ENCODE assay signal across 10 mouse cellular contexts in the genomic region with DNA sequence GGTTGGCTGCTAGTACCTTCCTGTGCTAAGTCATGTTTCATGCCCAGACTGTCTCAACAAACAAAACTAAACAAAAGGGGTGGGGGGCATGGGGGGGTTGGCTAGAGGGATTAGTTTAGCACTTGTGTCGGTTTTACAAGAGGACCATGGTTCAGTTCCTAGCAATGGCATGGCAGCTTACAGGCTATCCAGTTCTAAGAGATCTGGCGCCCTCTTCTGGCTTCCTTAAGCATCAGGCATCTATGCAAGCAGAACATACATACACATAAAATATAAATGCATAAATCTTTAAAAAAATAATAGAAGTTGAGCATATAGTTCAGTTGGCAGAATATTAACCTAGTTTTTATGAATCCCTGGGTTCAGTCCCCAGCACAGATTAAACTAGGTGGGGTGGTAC. TPM values are rescaled to one million over a fixed set of nuclear protein-coding genes. Genes with fewer than 3 reads are reported as not detected.
DNase-seq lines count a peak whose midpoint lies in the region; ATAC-seq and TF ChIP-seq lines count a peak whose summit lies in the region.
"Had no signal": no experiment of that assay in that cellular context is flagged by ENCODE, and none has a peak within 500 bp of the region (broad histone marks: within the 10 kb centered on the region; RNA-seq: fewer than 3 reads in every experiment).

No protein-coding gene starts in this region.

- H3K4me2 ChIP-seq in liver, embryonic 12.5 days, result no peak overlapping the region
- H3K4me2 ChIP-seq: heart, embryonic 15.5 days had no signal

- no peak for TF ChIP-seq POLR2A in small intestine, adult 2 months (IDR thresholded peaks at IDR 0.05; ENCODE audit: low read depth, low read length)

- peak; percentile 35; the same call in 1 of the 2 replicates for TF ChIP-seq CTCF in small intestine, adult 2 months (IDR thresholded peaks at IDR 0.05; ENCODE audit: extremely low read depth, insufficient read length, insufficient replicate concordance, low read depth, low read length)

- ATAC-seq in liver, embryonic 12.5 days, result no peak

- no peak overlapping the region for H3K4me3 ChIP-seq in liver, embryonic 12.5 days
- H3K4me3 ChIP-seq in limb, embryonic 10.5 days, result no peak overlapping the region
- H3K4me3 ChIP-seq in small intestine, adult 2 months (ENCODE audit: low read depth, low read length), result no peak overlapping the region
- H3K4me3 ChIP-seq: heart, embryonic 15.5 days; myocyte had no signal

- WGBS in liver, embryonic 12.5 days (ENCODE audit: insufficient replicate concordance), result 33% methylated on average over 2 of the region's 2 CpGs
- 18% methylated on average over 2 of the region's 2 CpGs for WGBS in limb, embryonic 10.5 days
- WGBS in small intestine, adult 2 months, result 45% methylated on average over 2 of the region's 2 CpGs

- peaks cover 2% of the 10 kb centered on the region for H3K36me3 ChIP-seq in liver, embryonic 12.5 days
- peaks cover 8% of the 10 kb centered on the region for H3K36me3 ChIP-seq in limb, embryonic 10.5 days
- H3K36me3 ChIP-seq in small intestine, adult 2 months (ENCODE audit: control insufficient read depth, insufficient read depth, low read length), result no peaks in the 10 kb centered on the region
- H3K36me3 ChIP-seq: heart, embryonic 15.5 days had no signal

- no peak overlapping the region for H3K9ac ChIP-seq in liver, embryonic 12.5 days
- H3K9ac ChIP-seq: heart, embryonic 15.5 days had no signal

- H3K27me3 ChIP-seq in liver, embryonic 12.5 days (replicated peaks), result no peaks in the 10 kb centered on the region
- no peaks in the 10 kb centered on the region for H3K27me3 ChIP-seq in limb, embryonic 10.5 days (ENCODE audit: low read depth, poor library complexity, severe bottlenecking)
- H3K27me3 ChIP-seq in small intestine, adult 2 months (ENCODE audit: control insufficient read depth, insufficient read depth, low read length), result no peaks in the 10 kb centered on the region
- H3K27me3 ChIP-seq: heart, embryonic 15.5 days had no signal

- peak; percentile 36 for DNase-seq in adrenal gland, adult 2 months
- no peak for DNase-seq in adrenal gland, postnatal 4 days (ENCODE audit: low spot score in 2 of 2)
- DNase-seq in liver, result peak; percentile 77
- DNase-seq in c-Kit-negative CD71-positive TER-119-positive erythroid progenitor cells, embryonic 14.5 days (ENCODE audit: low read depth, low spot score), result peak; percentile 65
- DNase-seq in limb, embryonic 10.5 days (ENCODE audit: low spot score), result peak; percentile 41
- DNase-seq in cerebellum, adult 9-11 months, result no peak

- H3K9me3 ChIP-seq in liver, embryonic 12.5 days (replicated peaks), result no peaks in the 10 kb centered on the region
- H3K9me3 ChIP-seq in limb, embryonic 10.5 days (replicated peaks), result no peaks in the 10 kb centered on the region
- H3K9me3 ChIP-seq: heart, embryonic 15.5 days had no signal

- H3K4me1 ChIP-seq in liver, embryonic 12.5 days, result peaks cover 12% of the 10 kb centered on the region; the same call in 1 of the 2 replicates
- no peaks in the 10 kb centered on the region for H3K4me1 ChIP-seq in limb, embryonic 10.5 days
- 0 out of 2 replicates have a peak, but pooled peaks cover under 1% of the 10 kb centered on the region for H3K4me1 ChIP-seq in small intestine, adult 2 months (ENCODE audit: control insufficient read depth, insufficient read depth, insufficient read length, low read length)

- H3K27ac ChIP-seq in liver, embryonic 12.5 days, result no peak overlapping the region
- no peak overlapping the region for H3K27ac ChIP-seq in limb, embryonic 10.5 days
- no peak overlapping the region for H3K27ac ChIP-seq in small intestine, adult 2 months (ENCODE audit: insufficient read depth, low read depth, low read length)
- H3K27ac ChIP-seq: heart, embryonic 15.5 days had no signal

RNA-seq across cellular contexts. Expression of a gene that starts 4.0 kb away (rescaled TPM):
- under 1 TPM in 1 of 2 experiments, not detected in 1; 0.09 TPM for total RNA-seq in adrenal gland, adult 2 months (2021)
- polyA plus RNA-seq in adrenal gland, adult 2 months (2012; rRNA removed), result 0.03 TPM in 1 of 2 replicates, not detected in the other
- under 1 TPM; 0.22 to 0.42 TPM for total RNA-seq in adrenal gland, postnatal 4 days (2021)
- polyA plus RNA-seq in liver, embryonic 12.5 days (2016; fragmentation: Nextera tagmentation; extraction: Ambion mirVana), result 0.04 and 0.10 TPM in 2 replicates
- 0.20 and 0.58 TPM in 2 replicates for polyA plus RNA-seq in limb, embryonic 10.5 days (2016; fragmentation: Nextera tagmentation; extraction: Ambion mirVana)
- not detected in 2 replicates for polyA plus RNA-seq in small intestine, adult 2 months (2012; rRNA removed)

RNA-seq across cellular contexts. Expression of a gene that starts 7.7 kb away (rescaled TPM):
- 10 to 100 TPM; 19.2 to 29.8 TPM for total RNA-seq in adrenal gland, adult 2 months (2021)
- 42.2 and 63.0 TPM in 2 replicates for polyA plus RNA-seq in adrenal gland, adult 2 months (2012; rRNA removed)
- total RNA-seq in adrenal gland, postnatal 4 days (2021), result 10 to 100 TPM; 87.7 to 89.0 TPM
- polyA plus RNA-seq in liver, embryonic 12.5 days (2016; fragmentation: Nextera tagmentation; extraction: Ambion mirVana), result 163 and 165 TPM in 2 replicates
- polyA plus RNA-seq in limb, embryonic 10.5 days (2016; fragmentation: Nextera tagmentation; extraction: Ambion mirVana), result 507 and 566 TPM in 2 replicates
- polyA plus RNA-seq in small intestine, adult 2 months (2012; rRNA removed), result 42.8 and 47.3 TPM in 2 replicates

RNA-seq across cellular contexts. Expression of a gene that starts 12.3 kb away (rescaled TPM):
- 100 to 1,000 TPM; 112 to 135 TPM for total RNA-seq in adrenal gland, adult 2 months (2021)
- 20.4 and 25.8 TPM in 2 replicates for polyA plus RNA-seq in adrenal gland, adult 2 months (2012; rRNA removed)
- total RNA-seq in adrenal gland, postnatal 4 days (2021), result 100 to 1,000 TPM; 157 to 165 TPM
- polyA plus RNA-seq in liver, embryonic 12.5 days (2016; fragmentation: Nextera tagmentation; extraction: Ambion mirVana), result 18.6 and 20.5 TPM in 2 replicates
- polyA plus RNA-seq in limb, embryonic 10.5 days (2016; fragmentation: Nextera tagmentation; extraction: Ambion mirVana), result 38.2 and 40.0 TPM in 2 replicates
- polyA plus RNA-seq in small intestine, adult 2 months (2012; rRNA removed), result 29.0 and 80.2 TPM in 2 replicates

RNA-seq across cellular contexts. Expression of a gene that starts 15.0 kb away (rescaled TPM):
- total RNA-seq in adrenal gland, adult 2 months (2021), result not detected
- polyA plus RNA-seq in adrenal gland, adult 2 months (2012; rRNA removed), result not detected in 2 replicates
- total RNA-seq in adrenal gland, postnatal 4 days (2021), result not detected
- not detected in 2 replicates for polyA plus RNA-seq in liver, embryonic 12.5 days (2016; fragmentation: Nextera tagmentation; extraction: Ambion mirVana)
- polyA plus RNA-seq in limb, embryonic 10.5 days (2016; fragmentation: Nextera tagmentation; extraction: Ambion mirVana), result not detected in 2 replicates
- not detected in 2 replicates for polyA plus RNA-seq in small intestine, adult 2 months (2012; rRNA removed)
- polyA plus RNA-seq: heart, embryonic 15.5 days; myocyte had no signal

RNA-seq across cellular contexts. Expression of a gene that starts 15.3 kb away (rescaled TPM):
- total RNA-seq in adrenal gland, adult 2 months (2021), result 10 to 100 TPM; 24.3 to 24.8 TPM
- 12.3 and 15.1 TPM in 2 replicates for polyA plus RNA-seq in adrenal gland, adult 2 months (2012; rRNA removed)
- 10 to 100 TPM; 26.7 to 28.6 TPM for total RNA-seq in adrenal gland, postnatal 4 days (2021)
- 27.2 and 28.1 TPM in 2 replicates for polyA plus RNA-seq in liver, embryonic 12.5 days (2016; fragmentation: Nextera tagmentation; extraction: Ambion mirVana)
- 41.1 and 43.4 TPM in 2 replicates for polyA plus RNA-seq in limb, embryonic 10.5 days (2016; fragmentation: Nextera tagmentation; extraction: Ambion mirVana)
- 2.7 and 5.1 TPM in 2 replicates for polyA plus RNA-seq in small intestine, adult 2 months (2012; rRNA removed)

Comparison
In these comparisons a context has a peak if more than half of its experiments do, and no peak if none do; other contexts are left out.
1. DNase-seq: peak in adrenal gland, adult 2 months (single experiment), liver (single experiment), c-Kit-negative CD71-positive TER-119-positive erythroid progenitor cells, embryonic 14.5 days (single experiment) and limb, embryonic 10.5 days (single experiment); none in adrenal gland, postnatal 4 days (0 of 2) and cerebellum, adult 9-11 months (single experiment).